Mouse (Mus musculus) heart, adult 10 weeks (tissue): ENCODE data around the gene H2-Aa. TPM values are rescaled to one million over a fixed set of nuclear protein-coding genes. Genes with fewer than 3 reads are reported as not detected.

Experiments
- polyA plus RNA-seq: library from polyadenylated mRNA; stranded (reverse); fragments of 350-450 nt; fragmentation: Illumina TruSeq; extraction: RNeasy Lipid Tissue Mini Kit (QIAGEN cat#74804); gene quantifications from one replicate; pipeline ENCODE4 v1.2.3, GENCODE M21; 2014; ENCODE audit warnings: low read depth, low replicate concordance

The H2-Aa gene
- polyA plus RNA-seq, result 42.5 TPM

DNA sequence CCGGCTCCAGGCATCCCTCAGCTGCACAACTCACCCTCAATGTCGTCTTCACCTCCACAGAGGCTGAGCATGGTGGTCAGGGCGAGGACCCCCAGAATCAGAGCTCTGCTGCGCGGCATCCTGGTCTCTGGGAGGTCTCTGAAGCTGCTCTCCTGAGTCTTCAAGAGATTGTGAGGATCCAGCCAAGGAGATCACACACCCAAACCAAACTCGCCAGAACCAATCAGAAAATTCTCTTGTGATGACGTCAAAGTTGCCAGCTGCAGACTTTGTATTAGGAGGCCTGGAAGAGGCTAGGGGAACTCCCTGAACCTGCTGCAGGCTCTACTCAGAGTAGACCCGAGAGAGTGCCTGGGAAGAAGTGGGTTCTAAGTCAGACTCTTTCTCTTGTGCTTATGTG is at the start of gene H2-Aa:
Gene H2-Aa (minus strand): TSS at position 176 of the 400 bp plus-strand sequence.

GRCm38 (mm10) chr17:34325436-34325835 is 37.8 kb upstream of the H2-Aa start, which contains the start of gene H2-Eb2:
Gene H2-Eb2, plus strand, starts transcription at chr17:34325665.

GRCm38 (mm10) chr17:34305380-34306030 is 17.9 kb upstream of the H2-Aa start, which contains the start of gene H2-Eb1:
Gene H2-Eb1, plus strand, starts transcription at chr17:34305867.

GRCm38 (mm10) chr17:34257594-34258375 is 29.8 kb downstream of the H2-Aa start, which contains the start of gene H2-Ab1:
Gene H2-Ab1, plus strand, starts transcription at chr17:34257689.

GRCm38 (mm10) chr17:34238706-34239105 is 48.9 kb downstream of the H2-Aa start, which contains the start of gene H2-Ob:
Gene H2-Ob, plus strand, starts transcription at chr17:34238903.

Other genes with a start within 250 kb of the H2-Aa start
- 1.5 TPM for gene Col11a2, start 248.4 kb downstream of the H2-Aa start, polyA plus RNA-seq
- gene H2-Oa, start 195.5 kb downstream of the H2-Aa start, polyA plus RNA-seq, result not detected
- 5.4 TPM for gene H2-DMa, start 168.3 kb downstream of the H2-Aa start, polyA plus RNA-seq
- 78.8 TPM for gene Brd2, start 165.2 kb downstream of the H2-Aa start, polyA plus RNA-seq
- gene H2-DMb2, start 144.5 kb downstream of the H2-Aa start, polyA plus RNA-seq, result 0.99 TPM
- 2.1 TPM for gene H2-DMb1, start 134.8 kb downstream of the H2-Aa start, polyA plus RNA-seq
- 7.5 TPM for gene Tap1, start 100.3 kb downstream of the H2-Aa start, polyA plus RNA-seq
- gene Psmb9, start 100.1 kb downstream of the H2-Aa start, polyA plus RNA-seq, result 9.3 TPM
- 22.3 TPM for gene Psmb8, start 90.1 kb downstream of the H2-Aa start, polyA plus RNA-seq
- 26.4 TPM for gene Tap2, start 84.3 kb downstream of the H2-Aa start, polyA plus RNA-seq
- gene H2-Ob, start 48.9 kb downstream of the H2-Aa start, polyA plus RNA-seq, result 1.0 TPM
- 29.9 TPM for gene H2-Ab1, start 30.1 kb downstream of the H2-Aa start, polyA plus RNA-seq
- gene H2-Eb1, start 18.0 kb upstream of the H2-Aa start, polyA plus RNA-seq, result 33.9 TPM
- gene H2-Eb2, start 37.8 kb upstream of the H2-Aa start, polyA plus RNA-seq, result not detected
- gene Btnl2, start 67.0 kb upstream of the H2-Aa start, polyA plus RNA-seq, result not detected
- gene Btnl1, start 89.3 kb upstream of the H2-Aa start, polyA plus RNA-seq, result not detected
- gene BC051142, start 111.0 kb upstream of the H2-Aa start, polyA plus RNA-seq, result not detected
- not detected for gene Btnl4, start 189.5 kb upstream of the H2-Aa start, polyA plus RNA-seq
- not detected for gene Btnl6, start 229.5 kb upstream of the H2-Aa start, polyA plus RNA-seq